Mouse (Mus musculus) large intestine, adult 2 months (tissue): Measurements from ENCODE around the gene Gm10799. TPM values are rescaled to one million over a fixed set of nuclear protein-coding genes. Genes with fewer than 3 reads are reported as not detected.
"Not testable (repeated sequence)": the region's sequence is repeated elsewhere in the genome, so short reads cannot be mapped to it uniquely, and the experiment has no call there.

Experiments
- DNase-seq: peaks from one replicate; pipeline ENCODE4 v3.0.0-alpha.2; 2012; ENCODE audit warnings: low read depth, low spot score
- WGBS: fragments of 180-500 bp; shearing (Covaris S2); methylation state at CpG from one replicate; pipeline ENCODE4 v1.1.7; 2018; 5-methylcytosine and 5-hydroxymethylcytosine counted together
- polyA plus RNA-seq: library from polyadenylated mRNA; depleted of rRNA; stranded (reverse); fragments of >200 nt; gene quantifications from 2 replicates; pipeline ENCODE4 v1.2.3, GENCODE M21; 2012; rRNA removed

Gm10799 gene
- polyA plus RNA-seq = not detected in 2 replicates

- WGBS = 72% methylated on average over 7 of the region's 7 CpGs
- DNase-seq = not testable (repeated sequence)
Observed at GRCm38 (mm10) chr2:104068450-104068849, at the start of gene Gm10799. Gene Gm10799, minus strand, starts transcription at chr2:104068550.

DNA sequence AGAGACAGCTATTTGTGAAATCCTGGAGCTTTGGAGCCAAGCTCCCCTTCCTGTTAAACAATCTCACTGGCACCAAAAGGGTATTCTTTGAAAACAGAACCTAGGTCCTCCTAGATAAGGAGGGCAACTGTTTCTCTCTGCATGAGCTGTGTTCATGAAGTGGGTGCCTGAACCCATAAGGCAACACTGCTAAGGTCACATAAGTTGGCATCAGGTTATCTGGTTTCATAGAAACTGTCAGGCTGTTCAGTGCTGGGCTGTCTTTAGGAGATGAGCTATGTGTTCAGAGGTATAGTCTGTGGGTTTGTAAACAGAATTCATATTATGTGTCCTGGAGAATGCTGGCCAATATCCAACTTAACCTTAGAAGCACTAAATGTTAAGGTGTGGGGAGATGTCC is 48.8 kb upstream of the Gm10799 start:
- not testable (repeated sequence) for DNase-seq

DNA sequence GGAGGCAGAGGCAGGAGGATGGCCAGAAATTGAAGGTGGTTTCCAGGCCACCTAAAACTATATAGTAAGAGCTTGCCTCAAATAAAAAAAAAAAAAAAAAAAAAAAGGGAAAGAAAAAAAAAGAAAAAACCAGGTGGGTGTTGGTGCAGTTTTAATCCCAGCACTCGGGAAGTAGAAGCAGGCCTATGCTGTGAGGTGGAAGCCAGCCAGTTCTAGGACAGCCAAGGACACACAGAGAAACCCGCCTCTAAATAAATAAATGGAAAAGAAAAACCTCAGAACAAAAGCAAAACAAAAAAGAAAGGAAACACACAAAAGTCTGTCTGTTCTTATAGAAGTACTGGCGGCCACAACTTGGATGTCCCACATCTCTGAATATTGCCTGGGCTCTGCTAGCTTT is 46.5 kb upstream of the Gm10799 start:
- WGBS = 63% methylated on average over 3 of the region's 3 CpGs
- no peak for DNase-seq

- DNase-seq = not testable (repeated sequence)
Observed at GRCm38 (mm10) chr2:104113563-104113962, 45.2 kb upstream of the Gm10799 start.

DNA sequence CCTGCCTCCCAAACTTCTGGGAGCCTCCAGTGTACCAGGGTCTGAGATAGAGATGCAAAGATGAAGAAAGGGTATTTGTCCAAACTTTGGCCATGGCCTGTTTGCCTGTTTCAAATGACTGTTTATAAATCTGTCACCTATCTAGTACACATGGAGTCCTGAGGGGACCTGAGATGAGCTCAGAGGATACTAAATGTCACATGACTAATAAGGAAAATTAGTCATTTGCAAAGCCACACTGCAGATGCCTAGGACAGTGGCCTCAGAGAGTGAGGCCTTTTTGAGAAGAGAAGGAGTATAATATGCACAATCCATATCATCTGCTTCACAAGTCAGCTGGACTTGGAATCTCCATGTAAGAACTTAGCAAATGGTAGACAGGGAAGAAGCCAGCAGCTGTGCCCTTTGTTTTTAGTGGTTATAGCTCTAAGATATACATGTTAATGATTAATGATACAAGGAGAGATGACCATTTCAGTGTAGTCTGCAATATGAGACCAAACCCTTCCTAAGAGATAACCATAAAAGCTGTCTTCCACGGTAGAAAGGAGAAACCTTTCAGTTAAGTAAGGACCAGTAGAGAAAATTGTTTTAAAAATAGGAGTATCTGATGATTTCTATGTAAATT is 42.9 kb upstream of the Gm10799 start:
- not testable (repeated sequence) for DNase-seq
- no CpG with 5 or more reads among the region's 1 CpGs for WGBS

DNA sequence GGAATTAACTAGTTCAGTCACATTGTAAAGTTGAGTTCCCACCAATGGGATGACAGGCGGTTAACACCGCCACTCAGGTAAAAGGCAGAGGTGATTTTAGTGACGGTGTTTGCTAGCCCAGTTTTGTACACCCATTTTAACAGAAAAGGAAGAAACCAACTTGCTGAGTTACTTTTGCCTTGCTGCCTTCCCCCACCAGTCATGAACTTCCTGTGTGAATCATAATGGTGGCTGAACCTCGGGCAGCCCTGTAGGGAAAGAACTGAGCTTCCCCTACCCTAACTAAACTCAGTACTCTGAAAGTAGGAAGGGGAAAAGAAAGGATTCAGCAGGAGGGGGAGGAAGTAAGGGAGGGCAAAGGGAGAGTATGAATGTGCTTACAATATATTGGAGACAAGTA is 41.7 kb upstream of the Gm10799 start:
- no peak for DNase-seq
- 81% methylated on average over 4 of the region's 4 CpGs for WGBS

DNA sequence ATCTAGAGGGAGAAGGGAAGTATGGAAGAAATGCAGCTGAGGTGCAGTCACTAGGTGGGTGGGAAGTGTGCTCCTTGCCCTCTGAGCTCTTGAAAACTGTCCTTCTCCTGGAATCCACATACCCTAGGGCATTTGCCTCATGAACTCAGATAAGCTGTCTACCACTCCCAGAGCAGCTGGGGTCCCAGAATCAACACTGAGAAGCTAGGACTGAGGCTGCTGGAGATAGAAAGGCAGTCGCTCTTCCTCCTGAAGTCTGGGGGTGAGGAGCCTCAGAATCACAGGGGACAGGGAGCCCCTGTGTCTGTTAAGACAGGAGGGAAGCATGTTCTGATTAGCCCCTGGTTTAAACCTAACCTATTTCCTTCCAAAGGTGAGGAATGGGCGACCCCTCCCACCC is 41.2 kb upstream of the Gm10799 start:
- no peak for DNase-seq
- 89% methylated on average over 2 of the region's 2 CpGs for WGBS

GRCm38 (mm10) chr2:104109021-104109420 is 40.7 kb upstream of the Gm10799 start:
- DNase-seq = not testable (repeated sequence)
- WGBS = 88% methylated on average over 2 of the region's 2 CpGs

- DNase-seq = no peak
Observed at GRCm38 (mm10) chr2:104104800-104105199, 36.5 kb upstream of the Gm10799 start.

GRCm38 (mm10) chr2:104099946-104100345 is 31.6 kb upstream of the Gm10799 start:
- WGBS = 73% methylated on average over 1 of the region's 1 CpGs
- no peak for DNase-seq

More at GRCm38 (mm10) chr2:104104800-104105199, 36.5 kb upstream of the Gm10799 start:
- WGBS = 82% methylated on average over 6 of the region's 6 CpGs

- WGBS = 94% methylated on average over 2 of the region's 2 CpGs
- no peak for DNase-seq
Observed at GRCm38 (mm10) chr2:104099231-104099585, 30.9 kb upstream of the Gm10799 start.

DNA sequence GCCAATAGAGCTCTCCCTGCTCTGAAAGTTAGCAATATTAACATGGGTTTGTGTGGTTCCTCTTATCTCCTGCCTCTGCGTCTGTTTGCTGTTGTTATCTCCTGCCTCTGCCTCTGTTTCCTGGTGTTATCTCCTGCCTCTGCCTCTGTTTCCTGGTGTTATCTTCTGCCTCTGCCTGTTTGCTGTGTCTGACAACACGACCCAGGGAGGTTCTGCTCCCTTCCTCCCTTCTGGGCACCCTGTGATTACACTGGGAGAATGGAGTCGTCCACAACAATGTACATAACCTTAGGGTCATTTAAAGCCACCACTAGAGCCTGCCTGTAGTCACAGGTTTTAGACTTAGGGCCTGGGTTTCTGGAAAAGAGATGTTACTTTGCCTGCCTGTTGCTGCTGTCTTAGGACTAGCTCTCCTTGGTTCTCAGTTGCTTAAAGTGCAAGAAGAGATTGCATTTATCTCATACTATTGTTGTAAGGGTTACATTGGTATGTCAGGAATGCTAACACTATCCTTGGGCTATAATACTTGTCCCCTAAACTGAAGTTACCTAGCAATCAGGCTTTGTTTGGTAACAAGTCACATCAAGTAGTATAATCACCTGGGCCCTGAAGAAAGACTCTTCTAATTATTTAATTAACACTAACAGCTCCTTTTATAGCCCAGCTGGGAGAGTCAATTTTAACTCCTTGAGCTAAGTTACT is 30.3 kb upstream of the Gm10799 start:
- no peak for DNase-seq
- 13% methylated on average over 3 of the region's 3 CpGs for WGBS

DNA sequence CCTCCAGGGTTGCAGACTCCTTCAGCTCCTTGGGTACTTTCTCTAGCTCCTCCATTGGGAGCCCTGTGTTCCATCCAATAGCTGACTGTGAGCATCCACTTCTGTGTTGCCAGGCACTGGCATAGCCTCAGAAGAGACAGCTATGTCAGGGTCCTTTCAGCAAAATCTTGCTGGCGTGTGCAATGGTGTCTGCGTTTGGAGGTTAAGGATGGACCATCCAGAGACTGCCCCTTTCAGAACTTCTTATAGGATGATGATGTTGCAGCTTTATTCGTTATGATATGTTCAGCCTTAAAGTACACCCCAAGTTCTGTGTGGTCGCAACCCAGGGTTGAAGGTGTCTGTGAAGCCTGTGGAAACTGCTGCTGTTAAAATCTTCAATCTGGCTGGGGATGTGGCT is 29.0 kb upstream of the Gm10799 start:
- 90% methylated on average over 4 of the region's 4 CpGs for WGBS
- DNase-seq = not testable (repeated sequence)

- DNase-seq = not testable (repeated sequence)
- WGBS = 94% methylated on average over 1 of the region's 1 CpGs
Observed at GRCm38 (mm10) chr2:104096796-104097195, 28.4 kb upstream of the Gm10799 start.

DNA sequence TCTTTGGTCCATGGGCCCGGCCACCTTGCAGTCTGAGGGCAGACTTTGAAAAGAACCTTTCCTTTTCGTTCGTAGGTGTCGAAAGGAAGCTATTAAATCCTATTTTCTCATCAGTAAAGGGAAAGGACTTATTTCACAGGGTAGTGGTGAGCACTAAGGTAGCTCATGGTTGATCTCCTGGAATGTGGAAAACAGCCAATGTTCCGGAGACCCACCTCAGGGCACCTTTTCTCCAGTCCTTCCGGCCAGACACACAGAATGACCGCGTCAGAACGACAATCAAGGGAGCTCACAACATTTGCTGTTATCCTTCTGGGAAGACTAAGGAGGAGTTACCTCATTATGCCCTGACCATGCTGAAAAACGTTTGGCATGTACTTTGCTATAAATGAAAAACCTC is 27.9 kb upstream of the Gm10799 start:
- 40% methylated on average over 10 of the region's 10 CpGs for WGBS
- no peak for DNase-seq

DNA sequence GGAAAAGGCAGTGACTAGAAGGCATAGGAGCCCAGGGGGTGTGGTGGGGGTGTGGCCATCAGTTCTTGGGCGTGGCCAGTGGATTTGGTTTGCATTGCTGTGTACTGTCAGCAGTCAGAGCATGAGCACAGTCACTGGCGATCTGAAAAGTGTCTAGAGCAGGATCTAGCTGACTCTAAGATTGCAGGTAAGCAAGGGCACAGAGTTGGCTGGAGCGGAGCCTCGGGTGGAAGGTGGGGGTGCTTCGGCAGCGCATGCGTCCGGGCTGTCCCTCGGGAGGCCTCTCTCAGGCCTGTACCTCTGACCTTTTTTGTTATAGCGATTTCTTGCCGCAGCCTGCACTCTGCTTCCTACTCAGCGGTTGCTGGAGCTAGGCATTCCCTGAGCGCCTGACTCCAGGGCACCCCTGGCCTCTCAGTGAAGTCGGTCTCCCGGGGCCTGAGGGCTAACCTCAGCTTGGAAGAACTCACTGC is 27.4 kb upstream of the Gm10799 start, which contains the start of gene Cd59a:
TSS of gene Cd59a (plus strand) at position 61 of the 473 bp plus-strand sequence.
- WGBS = 4% methylated on average over 15 of the region's 15 CpGs
- DNase-seq = peak; percentile 8

DNA sequence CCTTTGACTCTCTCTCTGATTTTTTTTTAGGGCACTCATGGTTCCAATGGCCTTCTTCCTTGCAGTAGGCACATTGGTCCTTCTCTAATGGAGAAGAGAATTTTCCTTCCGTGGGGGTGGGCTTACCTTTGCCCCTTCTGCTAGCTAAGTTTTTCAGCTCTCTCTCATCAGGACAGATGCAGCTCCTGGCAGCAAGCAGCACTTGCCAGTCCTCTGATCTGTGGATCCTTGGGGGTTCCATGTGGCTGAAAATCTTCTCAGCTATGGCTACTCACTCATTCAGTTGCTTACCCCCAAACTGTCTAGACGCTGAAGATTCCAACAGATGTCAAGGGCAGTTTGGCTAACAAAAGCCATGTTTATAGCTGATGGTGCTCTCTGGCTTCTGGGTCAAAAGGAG is 25.0 kb upstream of the Gm10799 start:
- WGBS = 64% methylated on average over 2 of the region's 2 CpGs
- DNase-seq = no peak

DNA sequence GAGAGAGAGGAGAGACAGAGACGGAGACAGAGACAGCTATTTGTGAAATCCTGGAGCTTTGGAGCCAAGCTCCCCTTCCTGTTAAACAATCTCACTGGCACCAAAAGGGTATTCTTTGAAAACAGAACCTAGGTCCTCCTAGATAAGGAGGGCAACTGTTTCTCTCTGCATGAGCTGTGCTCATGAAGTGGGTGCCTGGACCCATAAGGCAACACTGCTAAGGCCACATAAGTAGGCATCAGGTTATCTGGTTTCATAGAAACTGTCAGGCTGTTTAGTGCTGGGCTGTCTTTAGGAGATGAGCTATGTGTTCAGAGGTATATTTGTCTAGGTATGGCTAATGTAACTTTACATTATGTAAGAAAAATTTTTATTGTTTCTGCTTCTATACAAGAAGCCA is 19.2 kb upstream of the Gm10799 start:
- DNase-seq = not testable (repeated sequence)
- 73% methylated on average over 1 of the region's 1 CpGs for WGBS

DNA sequence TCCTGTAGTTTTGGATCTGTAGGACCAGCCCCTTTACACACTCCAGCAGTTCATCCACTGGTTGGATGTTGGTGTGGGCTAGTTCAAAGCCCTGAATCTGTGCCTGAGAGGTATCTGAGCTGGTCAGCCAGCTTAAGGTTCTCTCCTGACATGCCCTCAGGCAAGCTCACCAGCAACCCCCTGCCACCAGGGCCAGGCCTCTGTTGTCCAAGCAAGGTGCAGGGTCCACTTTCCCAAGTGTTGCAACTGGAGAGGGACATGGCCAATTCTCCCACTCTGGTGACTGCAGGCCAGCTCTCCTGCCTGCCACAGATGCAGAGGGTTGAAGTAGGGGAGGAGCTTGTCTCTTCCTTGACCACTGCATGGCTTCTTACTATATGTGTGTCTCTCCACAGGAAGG is 15.7 kb upstream of the Gm10799 start:
- DNase-seq = not testable (repeated sequence)

DNA sequence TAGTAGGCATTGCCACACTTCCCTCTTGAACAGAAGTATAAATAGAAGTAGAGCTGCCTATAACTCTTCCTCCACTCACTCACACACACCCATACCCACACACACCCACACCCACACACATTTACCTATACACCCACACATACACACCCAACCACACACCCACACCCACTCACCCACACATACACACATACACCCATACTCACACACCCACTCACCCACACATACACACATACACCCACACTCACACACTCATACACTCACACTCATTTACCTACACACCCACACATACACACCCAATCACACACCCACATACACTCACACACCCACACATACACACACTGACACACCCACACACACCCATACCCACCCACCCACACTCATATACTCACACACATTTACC is 14.1 kb upstream of the Gm10799 start:
- DNase-seq = no peak

DNA sequence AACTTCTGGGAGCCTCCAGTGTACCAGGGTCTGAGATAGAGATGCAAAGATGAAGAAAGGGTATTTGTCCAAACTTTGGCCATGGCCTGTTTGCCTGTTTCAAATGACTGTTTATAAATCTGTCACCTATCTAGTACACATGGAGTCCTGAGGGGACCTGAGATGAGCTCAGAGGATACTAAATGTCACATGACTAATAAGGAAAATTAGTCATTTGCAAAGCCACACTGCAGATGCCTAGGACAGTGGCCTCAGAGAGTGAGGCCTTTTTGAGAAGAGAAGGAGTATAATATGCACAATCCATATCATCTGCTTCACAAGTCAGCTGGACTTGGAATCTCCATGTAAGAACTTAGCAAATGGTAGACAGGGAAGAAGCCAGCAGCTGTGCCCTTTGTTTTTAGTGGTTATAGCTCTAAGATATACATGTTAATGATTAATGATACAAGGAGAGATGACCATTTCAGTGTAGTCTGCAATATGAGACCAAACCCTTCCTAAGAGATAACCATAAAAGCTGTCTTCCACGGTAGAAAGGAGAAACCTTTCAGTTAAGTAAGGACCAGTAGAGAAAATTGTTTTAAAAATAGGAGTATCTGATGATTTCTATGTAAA is 13.2 kb upstream of the Gm10799 start:
- not testable (repeated sequence) for DNase-seq
- no CpG with 5 or more reads among the region's 1 CpGs for WGBS
